Mouse (Mus musculus): Measurements from ENCODE around the gene Pfdn4. TPM values are rescaled to one million over a fixed set of nuclear protein-coding genes. Genes with fewer than 3 reads are reported as not detected.
A peak's percentile ranks its signal among the peaks of the same experiment; 100 is the strongest.

Pfdn4 gene
- polyA plus RNA-seq, 1 experiment from 2014 or later = 128 TPM

DNA sequence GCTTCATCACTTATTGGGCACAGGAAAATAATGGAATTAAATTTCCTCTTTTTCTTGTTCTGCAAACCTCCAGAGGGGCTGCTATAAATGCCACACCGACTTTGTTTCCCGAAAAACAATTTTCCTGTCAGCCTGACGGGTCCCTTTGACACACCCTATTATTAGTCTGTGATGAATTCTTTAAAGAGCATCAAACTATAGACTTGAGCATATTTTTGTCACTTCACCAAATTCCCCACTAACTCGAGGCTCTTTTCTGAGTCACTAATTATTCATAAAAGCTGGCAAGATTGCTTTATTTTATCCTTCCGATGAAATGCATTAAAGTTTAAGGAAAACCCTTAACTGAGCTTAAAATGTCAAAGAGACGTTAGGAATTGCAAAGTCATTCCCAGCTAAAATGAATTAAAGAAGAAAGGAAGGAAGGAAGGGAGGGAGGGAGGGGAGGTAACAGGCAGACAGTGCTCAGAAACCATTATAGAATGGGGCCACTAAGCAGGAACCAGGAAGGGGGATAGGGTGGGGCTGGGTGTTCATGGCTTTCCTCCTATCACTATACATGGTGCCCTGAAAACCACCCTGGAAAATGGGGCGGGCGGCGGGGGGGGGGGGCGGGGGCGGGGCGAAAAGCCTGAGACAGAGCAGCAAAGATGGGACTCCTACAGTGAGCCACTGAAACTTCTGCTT is 38.0 kb downstream of the Pfdn4 start:
- H3K27ac ChIP-seq (ENCODE audit: low read depth, low read length) = peak overlapping the region; percentile 55; the same call in 1 of the 2 replicates
- ATAC-seq (peak; percentile 76), DNase-seq (ENCODE audit: low spot score) (peak; percentile 75)
- no peak overlapping the region for H3K9ac ChIP-seq (ENCODE audit: low read length)
- no peaks in the 10 kb centered on the region for H3K4me1 ChIP-seq (ENCODE audit: control insufficient read depth, insufficient read depth, low read length)
- no peaks in the 10 kb centered on the region for H3K9me3 ChIP-seq (replicated peaks; ENCODE audit: control insufficient read depth, low read length)
- H3K36me3 ChIP-seq (ENCODE audit: control insufficient read depth, insufficient read depth, low read length) = no peaks in the 10 kb centered on the region
- no peak overlapping the region for H3K4me2 ChIP-seq (ENCODE audit: low read length)
- H3K27me3 ChIP-seq (replicated peaks; ENCODE audit: control insufficient read depth, insufficient read depth, low read length) = no peaks in the 10 kb centered on the region
- no peak overlapping the region for H3K4me3 ChIP-seq (ENCODE audit: low read depth, low read length)
- WGBS = 27% methylated on average over 7 of the region's 12 CpGs

DNA sequence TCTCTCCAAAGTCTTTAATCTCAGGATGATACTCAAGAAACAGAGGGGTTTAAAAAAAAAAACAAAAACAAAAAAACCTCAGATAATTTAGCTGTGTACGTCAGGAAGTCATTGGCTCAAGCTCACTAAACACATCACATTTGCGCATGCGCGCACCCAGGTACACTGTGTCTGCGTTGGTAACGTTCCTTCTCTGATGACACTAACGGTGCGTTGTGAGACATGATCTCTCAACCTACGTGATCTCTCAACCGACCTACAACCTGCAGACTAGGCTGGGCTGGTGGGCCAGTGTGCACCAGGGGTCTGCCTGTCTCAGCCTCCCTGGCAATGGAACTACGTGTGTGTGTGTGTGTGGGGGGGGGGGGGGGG is 38.6 kb downstream of the Pfdn4 start:
- WGBS = 90% methylated on average over 11 of the region's 11 CpGs
- Histone ChIP-seq H3K4me1 (ENCODE audit: control insufficient read depth, insufficient read depth, low read length) (no peaks in the 10 kb centered on the region), H3K9ac (ENCODE audit: low read length) (no peak overlapping the region), H3K27me3 (replicated peaks; ENCODE audit: control insufficient read depth, insufficient read depth, low read length) (no peaks in the 10 kb centered on the region), H3K9me3 (replicated peaks; ENCODE audit: control insufficient read depth, low read length) (no peaks in the 10 kb centered on the region), H3K36me3 (ENCODE audit: control insufficient read depth, insufficient read depth, low read length) (no peaks in the 10 kb centered on the region), H3K4me3 (ENCODE audit: low read depth, low read length) (no peak overlapping the region), H3K4me2 (ENCODE audit: low read length) (no peak overlapping the region), H3K27ac (ENCODE audit: low read depth, low read length) (no peak overlapping the region)
- no peak for DNase-seq (ENCODE audit: low spot score)
- no peak for ATAC-seq

DNA sequence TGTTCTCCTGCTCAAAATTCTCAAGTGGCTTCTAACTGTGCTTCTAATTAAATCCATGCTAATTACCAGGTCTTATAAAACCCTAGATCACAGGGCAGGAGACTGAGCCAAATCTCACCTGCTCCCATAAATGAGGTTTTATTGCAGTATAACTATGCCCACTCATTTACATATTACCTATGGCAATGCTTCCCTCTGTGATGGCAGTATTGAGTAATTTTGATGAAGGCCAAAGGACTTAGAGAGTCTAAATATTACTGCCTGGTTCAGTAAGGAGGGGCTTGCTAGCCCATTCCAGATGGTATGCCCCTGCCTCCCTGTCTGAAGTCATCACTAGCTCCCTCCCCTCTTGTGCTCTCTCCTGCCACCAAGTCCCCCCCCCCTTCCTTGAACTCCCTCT is 39.6 kb downstream of the Pfdn4 start:
- Histone ChIP-seq H3K27me3 (replicated peaks; ENCODE audit: control insufficient read depth, insufficient read depth, low read length) (no peaks in the 10 kb centered on the region), H3K36me3 (ENCODE audit: control insufficient read depth, insufficient read depth, low read length) (no peaks in the 10 kb centered on the region), H3K4me1 (ENCODE audit: control insufficient read depth, insufficient read depth, low read length) (no peaks in the 10 kb centered on the region), H3K27ac (ENCODE audit: low read depth, low read length) (no peak overlapping the region), H3K9me3 (replicated peaks; ENCODE audit: control insufficient read depth, low read length) (no peaks in the 10 kb centered on the region), H3K4me2 (ENCODE audit: low read length) (no peak overlapping the region), H3K4me3 (ENCODE audit: low read depth, low read length) (no peak overlapping the region), H3K9ac (ENCODE audit: low read length) (no peak overlapping the region)
- DNase-seq (ENCODE audit: low spot score) (no peak), ATAC-seq (no peak; the same call in 1 of the 2 replicates)

DNA sequence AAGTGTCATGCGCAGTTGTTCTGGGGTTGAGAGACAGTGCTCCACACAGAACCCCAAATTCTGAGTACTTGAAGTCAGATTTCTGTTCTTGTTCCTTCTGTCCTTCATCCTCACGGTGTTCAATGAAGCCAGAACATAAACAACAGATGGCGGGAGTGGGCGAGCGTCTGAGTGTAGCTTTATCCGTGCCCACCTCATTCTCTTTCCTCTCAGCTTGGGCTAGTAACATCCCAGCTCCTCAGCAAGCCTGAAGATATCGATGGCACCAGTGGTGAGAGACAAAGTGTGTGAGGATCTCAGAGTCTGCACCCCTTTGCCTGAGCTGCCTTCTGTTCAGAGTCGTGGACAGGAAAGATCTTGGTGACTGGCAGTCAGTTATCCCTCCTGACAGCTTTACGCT is 43.0 kb downstream of the Pfdn4 start:
- no peak overlapping the region for H3K4me3 ChIP-seq (ENCODE audit: low read depth, low read length)
- 83% methylated on average over 9 of the region's 9 CpGs for WGBS
- no peaks in the 10 kb centered on the region for H3K36me3 ChIP-seq (ENCODE audit: control insufficient read depth, insufficient read depth, low read length)
- no peaks in the 10 kb centered on the region for H3K27me3 ChIP-seq (replicated peaks; ENCODE audit: control insufficient read depth, insufficient read depth, low read length)
- DNase-seq (ENCODE audit: low spot score) (no peak), ATAC-seq (no peak)
- no peak overlapping the region for H3K9ac ChIP-seq (ENCODE audit: low read length)
- no peak overlapping the region for H3K27ac ChIP-seq (ENCODE audit: low read depth, low read length)
- H3K4me1 ChIP-seq (ENCODE audit: control insufficient read depth, insufficient read depth, low read length) = no peaks in the 10 kb centered on the region
- no peaks in the 10 kb centered on the region for H3K9me3 ChIP-seq (replicated peaks; ENCODE audit: control insufficient read depth, low read length)
- no peak overlapping the region for H3K4me2 ChIP-seq (ENCODE audit: low read length)

DNA sequence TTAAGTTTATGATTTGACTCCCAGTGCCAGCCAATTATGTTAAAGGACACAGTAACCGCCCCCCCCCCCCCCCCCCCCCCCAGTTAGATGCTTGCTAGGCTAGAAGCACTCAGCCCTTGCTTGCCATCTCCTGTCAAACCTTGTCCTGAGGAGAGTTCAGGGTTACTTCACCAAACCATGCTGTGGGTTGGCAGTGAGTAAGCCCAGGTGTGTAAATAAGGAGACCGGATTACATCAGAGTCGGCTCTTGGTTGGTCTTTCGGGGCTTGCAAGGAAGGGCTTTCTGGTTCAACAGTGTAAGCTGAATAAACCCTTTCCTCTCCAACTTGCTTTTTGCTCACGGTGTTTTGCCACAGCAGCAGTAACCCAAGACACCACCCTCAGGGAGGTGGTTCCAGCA is 47.4 kb downstream of the Pfdn4 start:
- Histone ChIP-seq H3K9ac (ENCODE audit: low read length) (no peak overlapping the region), H3K4me2 (ENCODE audit: low read length) (no peak overlapping the region), H3K4me3 (ENCODE audit: low read depth, low read length) (no peak overlapping the region), H3K9me3 (replicated peaks; ENCODE audit: control insufficient read depth, low read length) (no peaks in the 10 kb centered on the region), H3K36me3 (ENCODE audit: control insufficient read depth, insufficient read depth, low read length) (no peaks in the 10 kb centered on the region), H3K27ac (ENCODE audit: low read depth, low read length) (no peak overlapping the region), H3K27me3 (replicated peaks; ENCODE audit: control insufficient read depth, insufficient read depth, low read length) (no peaks in the 10 kb centered on the region), H3K4me1 (ENCODE audit: control insufficient read depth, insufficient read depth, low read length) (peaks cover 11% of the 10 kb centered on the region)
- WGBS = 81% methylated on average over 5 of the region's 5 CpGs
- DNase-seq (ENCODE audit: low spot score) (no peak), ATAC-seq (no peak)

DNA sequence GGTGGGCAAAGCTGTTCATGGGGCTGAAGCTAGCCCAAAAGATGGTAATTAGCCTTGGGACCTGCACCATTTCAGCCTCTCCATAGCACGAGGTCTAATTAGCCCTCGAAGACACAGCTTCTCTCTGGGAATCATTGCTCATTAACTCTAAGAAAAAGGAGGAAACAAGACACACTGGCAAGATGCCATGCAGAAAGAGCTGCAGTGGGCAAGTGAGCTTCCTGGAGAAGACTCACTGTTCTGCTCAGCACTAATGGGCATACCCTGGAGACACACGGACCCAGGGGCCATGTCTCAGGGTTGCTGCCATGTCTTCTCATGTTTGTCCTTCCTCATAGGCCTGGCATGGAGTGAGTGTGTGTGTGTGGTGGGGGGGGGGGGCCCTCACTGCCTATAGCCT is 47.9 kb downstream of the Pfdn4 start:
- Histone ChIP-seq H3K4me1 (ENCODE audit: control insufficient read depth, insufficient read depth, low read length) (peaks cover 11% of the 10 kb centered on the region), H3K27ac (ENCODE audit: low read depth, low read length) (no peak overlapping the region), H3K9ac (ENCODE audit: low read length) (no peak overlapping the region), H3K36me3 (ENCODE audit: control insufficient read depth, insufficient read depth, low read length) (no peaks in the 10 kb centered on the region), H3K27me3 (replicated peaks; ENCODE audit: control insufficient read depth, insufficient read depth, low read length) (no peaks in the 10 kb centered on the region), H3K4me2 (ENCODE audit: low read length) (no peak overlapping the region), H3K9me3 (replicated peaks; ENCODE audit: control insufficient read depth, low read length) (no peaks in the 10 kb centered on the region), H3K4me3 (ENCODE audit: low read depth, low read length) (no peak overlapping the region)
- 18% methylated on average over 3 of the region's 3 CpGs for WGBS
- ATAC-seq (0 out of 2 replicates have a peak, but pooled peaks have one; percentile 20), DNase-seq (ENCODE audit: low spot score) (peak; percentile 55)

DNA sequence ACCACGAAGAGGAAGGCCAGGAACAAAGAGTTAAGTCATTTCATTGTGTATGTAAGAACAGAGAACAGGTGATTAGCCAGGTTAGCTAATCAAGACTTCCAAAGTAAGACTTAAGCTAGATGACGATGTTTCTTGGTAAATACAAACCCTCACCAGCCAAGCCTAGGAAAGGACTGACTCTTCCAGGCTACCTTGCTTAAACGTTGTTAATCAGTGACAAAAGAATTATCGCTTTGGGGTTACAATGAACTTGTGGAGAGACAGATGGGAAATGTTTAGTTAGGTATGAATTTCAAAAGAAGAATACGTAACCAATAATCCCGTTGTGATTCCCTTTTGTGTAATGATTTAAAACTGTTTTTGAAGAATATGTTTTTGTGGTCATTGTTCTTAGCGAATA is 48.7 kb downstream of the Pfdn4 start:
- Histone ChIP-seq H3K4me1 (ENCODE audit: control insufficient read depth, insufficient read depth, low read length) (peaks cover 11% of the 10 kb centered on the region), H3K27me3 (replicated peaks; ENCODE audit: control insufficient read depth, insufficient read depth, low read length) (no peaks in the 10 kb centered on the region), H3K4me3 (ENCODE audit: low read depth, low read length) (no peak overlapping the region), H3K36me3 (ENCODE audit: control insufficient read depth, insufficient read depth, low read length) (no peaks in the 10 kb centered on the region), H3K27ac (ENCODE audit: low read depth, low read length) (no peak overlapping the region), H3K9ac (ENCODE audit: low read length) (no peak overlapping the region), H3K4me2 (ENCODE audit: low read length) (no peak overlapping the region), H3K9me3 (replicated peaks; ENCODE audit: control insufficient read depth, low read length) (no peaks in the 10 kb centered on the region)
- no peak for ATAC-seq
- WGBS = 83% methylated on average over 7 of the region's 7 CpGs
- no peak for DNase-seq (ENCODE audit: low spot score)

DNA sequence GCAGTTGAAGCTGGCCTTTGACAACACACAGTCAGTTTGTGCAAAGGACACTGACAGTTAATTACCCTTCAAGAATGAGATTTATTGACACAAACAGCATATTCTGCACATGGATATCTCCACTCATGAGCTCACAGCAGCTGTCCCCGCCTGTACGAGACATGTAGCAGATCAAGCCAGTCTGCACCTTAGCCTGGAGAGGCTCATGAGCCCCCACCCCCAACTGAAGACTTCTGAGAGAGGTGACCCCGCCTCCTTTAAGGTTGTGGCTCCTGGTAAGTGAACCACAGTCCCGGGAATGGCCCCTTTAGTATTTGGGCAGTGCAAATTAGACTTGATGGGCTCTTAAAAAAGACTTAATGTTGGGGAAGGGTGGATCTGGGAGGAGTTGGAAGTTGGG is 49.5 kb downstream of the Pfdn4 start:
- Histone ChIP-seq H3K9me3 (replicated peaks; ENCODE audit: control insufficient read depth, low read length) (no peaks in the 10 kb centered on the region), H3K4me3 (ENCODE audit: low read depth, low read length) (no peak overlapping the region), H3K27me3 (replicated peaks; ENCODE audit: control insufficient read depth, insufficient read depth, low read length) (no peaks in the 10 kb centered on the region), H3K4me2 (ENCODE audit: low read length) (no peak overlapping the region), H3K36me3 (ENCODE audit: control insufficient read depth, insufficient read depth, low read length) (no peaks in the 10 kb centered on the region), H3K9ac (ENCODE audit: low read length) (no peak overlapping the region), H3K4me1 (ENCODE audit: control insufficient read depth, insufficient read depth, low read length) (peaks cover 16% of the 10 kb centered on the region), H3K27ac (ENCODE audit: low read depth, low read length) (no peak overlapping the region)
- ATAC-seq (no peak), DNase-seq (ENCODE audit: low spot score) (no peak)
- 65% methylated on average over 4 of the region's 4 CpGs for WGBS

DNA sequence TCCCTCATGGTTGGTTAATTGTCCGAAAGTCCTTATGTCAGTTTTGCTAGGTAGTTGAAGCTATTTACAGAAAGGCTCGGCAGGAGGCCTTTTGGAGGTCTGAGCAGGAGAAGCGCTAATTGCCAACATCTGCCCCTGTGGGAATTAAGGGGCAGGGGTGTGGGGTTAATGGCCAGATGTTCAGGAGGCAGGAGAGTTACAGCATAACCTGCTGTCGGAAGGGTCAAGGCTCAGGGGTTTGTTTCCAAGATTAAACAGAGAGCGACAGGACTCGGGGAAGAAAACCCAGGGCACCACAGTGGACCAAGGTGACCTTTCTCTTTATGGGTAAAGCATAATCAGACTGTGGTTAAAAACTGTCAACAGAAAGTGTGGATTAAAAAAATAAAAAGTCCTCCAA is 51.3 kb downstream of the Pfdn4 start:
- no peaks in the 10 kb centered on the region for H3K9me3 ChIP-seq (replicated peaks; ENCODE audit: control insufficient read depth, low read length)
- H3K9ac ChIP-seq (ENCODE audit: low read length) = no peak overlapping the region
- H3K4me3 ChIP-seq (ENCODE audit: low read depth, low read length) = no peak overlapping the region
- 15% methylated on average over 6 of the region's 6 CpGs for WGBS
- H3K4me2 ChIP-seq (ENCODE audit: low read length) = no peak overlapping the region
- H3K27ac ChIP-seq (ENCODE audit: low read depth, low read length) = no peak overlapping the region
- H3K4me1 ChIP-seq (ENCODE audit: control insufficient read depth, insufficient read depth, low read length) = peaks cover 29% of the 10 kb centered on the region
- H3K36me3 ChIP-seq (ENCODE audit: control insufficient read depth, insufficient read depth, low read length) = no peaks in the 10 kb centered on the region
- no peak for DNase-seq (ENCODE audit: low spot score)
- H3K27me3 ChIP-seq (replicated peaks; ENCODE audit: control insufficient read depth, insufficient read depth, low read length) = no peaks in the 10 kb centered on the region
- ATAC-seq = no peak

All from forebrain, embryonic 14.5 days (tissue).